Mouse (Mus musculus) embryonic fibroblast, embryonic 13.5 days (primary cell): ENCODE measurements around the gene Mlip.

ENCODE experiments used
- CTCF ChIP-seq: IDR thresholded peaks from 2 replicates; pipeline ENCODE4 v1.5.1; 2011; ENCODE audit warnings: mild to moderate bottlenecking, control low read depth, low read length, moderate library complexity, borderline replicate concordance; ENCODE audit not compliant: insufficient read depth
- POLR2A ChIP-seq: IDR thresholded peaks from 2 replicates; pipeline ENCODE4 v1.6.1; 2011; ENCODE audit warnings: low read depth, mild to moderate bottlenecking, control low read depth, low read length, moderate library complexity

- no peak for TF ChIP-seq CTCF
- no peak for TF ChIP-seq POLR2A
Measured at GRCm38 (mm10) chr9:77252134-77252533, 100.6 kb downstream of the Mlip start.
